Mouse (Mus musculus) v-Abl transformed pro-B cells (cell line): ENCODE results near the gene Ubqln1.

Source experiments
- in situ Hi-C, 2 experiments: fragments of 400-800 bp; cut with MboI; formaldehyde crosslinking; loops; one replicate each; pipeline ENCODE4 v1.15.1; 2025; ENCODE audit not compliant: unreplicated experiment in 2 of 2

Gene Ubqln1

DNA sequence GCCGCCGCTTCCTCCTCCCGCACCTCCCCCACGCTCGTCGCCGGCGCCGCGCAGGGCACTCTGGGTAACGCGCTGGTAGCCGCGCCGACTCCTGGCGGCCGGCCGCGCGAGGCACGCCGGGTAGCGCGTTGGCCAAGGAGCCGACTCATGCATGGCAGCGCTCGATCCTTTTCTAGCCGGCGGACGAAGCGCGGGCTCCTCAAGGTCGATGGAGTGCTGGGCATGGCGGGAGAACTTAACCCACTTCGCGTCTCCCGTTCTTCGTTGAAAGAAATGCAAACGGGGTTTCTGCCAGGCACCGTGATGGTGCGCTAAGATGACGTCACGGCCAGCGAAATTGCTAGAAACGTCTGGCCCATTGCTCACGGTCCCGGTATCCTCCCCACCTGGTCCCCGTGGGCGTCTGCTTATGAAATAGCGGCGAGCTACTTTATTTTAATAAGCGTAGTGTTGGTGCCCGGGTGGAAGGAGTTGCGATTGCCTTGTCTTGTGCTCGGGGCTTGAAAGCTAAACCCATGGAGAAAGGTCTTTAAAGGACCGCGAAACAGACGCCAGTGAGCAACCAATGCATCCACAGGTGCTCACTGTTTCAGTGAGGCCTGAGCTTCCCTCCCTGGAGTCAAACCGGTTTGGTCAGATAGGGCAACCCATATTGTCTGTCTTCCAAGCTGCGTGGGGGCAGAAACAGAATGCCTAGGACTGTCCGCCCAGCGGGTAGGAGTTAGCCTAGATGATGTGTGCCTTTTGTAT, at the start of gene Ubqln1:
Ubqln1 (minus strand) TSS at position 62 of the 750 bp plus-strand sequence.
- in situ Hi-C loops = no loop called here

DNA sequence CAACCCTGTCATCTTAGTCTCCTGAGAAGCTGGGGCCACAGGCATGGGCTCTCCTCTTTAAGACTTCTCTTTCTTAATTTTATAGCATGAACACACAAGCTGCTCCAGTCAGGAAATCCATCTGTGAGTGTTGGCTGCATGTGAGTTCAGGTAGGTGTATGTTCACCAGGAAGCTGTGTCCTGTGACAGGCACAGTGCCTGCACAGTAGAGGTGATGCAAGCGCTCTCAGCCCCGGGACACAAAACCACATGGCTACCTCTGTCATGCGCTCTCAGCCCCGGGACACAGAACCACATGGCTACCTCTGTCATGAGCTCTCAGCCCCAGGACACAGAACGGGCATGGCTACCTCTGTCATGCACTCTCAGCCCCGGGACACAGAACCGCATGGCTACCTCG, 48.1 kb upstream of the Ubqln1 start:
- in situ Hi-C loops = loop anchor here in 1 of 2 experiments (25.0 kb wide), 1 partner anchor 1549 kb away; the partner anchor contains the start of gene Tut7

DNA sequence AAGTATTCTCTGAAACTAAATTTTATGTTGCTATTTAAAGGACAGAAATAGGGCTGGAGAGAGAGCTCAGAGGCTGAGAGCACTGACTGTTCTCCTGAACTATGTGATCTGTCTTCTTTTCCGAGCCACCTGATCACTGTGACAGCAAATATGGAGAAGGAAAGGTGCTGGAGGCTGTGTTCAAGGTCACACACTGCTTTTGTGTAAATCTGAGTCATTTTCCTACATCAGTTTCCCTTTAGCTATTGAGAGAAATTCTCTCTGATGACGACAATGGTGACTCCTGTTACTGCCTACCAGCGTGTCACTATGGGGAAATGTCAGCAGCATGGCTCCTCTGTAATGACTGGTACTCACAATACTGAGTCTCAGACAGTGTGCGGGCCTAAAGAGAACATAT, 46.2 kb upstream of the Ubqln1 start:
- in situ Hi-C loops = loop anchor here in 1 of 2 experiments (25.0 kb wide), 1 partner anchor 1551 kb away; the partner anchor contains the start of gene Tut7

DNA sequence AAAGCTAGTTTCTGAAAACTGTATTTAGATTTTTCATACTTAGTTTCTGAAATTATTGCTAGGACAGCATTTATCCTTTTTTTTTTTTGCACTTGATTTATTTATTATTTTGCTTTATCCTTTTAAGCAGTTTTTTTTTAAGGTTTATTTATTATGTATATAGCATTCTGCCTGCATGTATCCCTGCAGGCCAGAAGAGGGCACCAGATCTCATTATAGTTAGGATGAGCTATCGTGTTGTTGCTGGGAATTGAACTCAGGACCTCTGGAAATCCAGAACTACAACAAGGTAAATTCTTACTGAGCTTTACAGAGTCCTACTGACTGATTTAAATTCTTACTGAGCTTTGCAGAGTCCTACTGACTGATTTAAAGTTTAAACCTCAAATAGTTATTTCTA, 37.8 kb upstream of the Ubqln1 start:
- in situ Hi-C loops = loop anchor here in 1 of 2 experiments (25.0 kb wide), 1 partner anchor 1559 kb away; the partner anchor contains the start of gene Tut7

DNA sequence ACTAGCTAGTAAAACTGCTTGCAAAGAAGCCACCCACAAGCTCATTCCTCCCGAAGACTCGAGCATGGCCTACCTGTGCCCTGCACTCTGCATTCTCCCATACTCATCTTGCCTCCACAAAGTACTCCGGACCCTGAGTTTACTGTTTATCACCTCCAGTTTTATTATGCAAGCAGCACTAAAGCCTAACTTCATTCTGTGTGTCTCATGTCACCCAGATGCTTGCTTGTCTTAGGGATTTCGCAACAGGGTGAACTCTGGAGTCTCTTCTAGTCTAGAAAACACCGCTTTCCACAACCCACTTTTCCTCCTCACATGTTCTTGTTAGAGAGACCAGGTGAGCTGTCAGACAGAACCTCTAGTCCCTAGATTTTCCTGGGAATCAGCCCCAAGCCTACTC, 33.5 kb upstream of the Ubqln1 start:
- in situ Hi-C loops = no loop called here

DNA sequence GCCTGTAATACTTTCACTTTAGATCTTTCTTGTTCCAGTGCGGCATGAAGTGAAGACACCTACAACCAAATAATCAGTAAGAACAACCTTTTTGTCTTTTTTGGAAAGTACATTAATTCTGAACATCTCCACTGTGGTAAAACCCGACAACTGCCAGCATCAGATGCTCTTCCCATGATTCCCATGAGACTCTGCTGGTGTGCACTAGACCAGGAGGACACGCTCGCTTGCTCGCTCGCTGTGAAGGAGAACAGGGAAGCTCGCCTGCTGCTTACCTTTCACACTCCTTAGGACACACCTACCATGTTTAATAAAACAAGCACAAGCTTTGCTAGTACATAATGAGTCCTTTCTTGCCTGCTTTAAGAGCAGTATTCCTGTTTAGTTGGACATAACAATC, 21.1 kb upstream of the Ubqln1 start:
- in situ Hi-C loops = no loop called here

DNA sequence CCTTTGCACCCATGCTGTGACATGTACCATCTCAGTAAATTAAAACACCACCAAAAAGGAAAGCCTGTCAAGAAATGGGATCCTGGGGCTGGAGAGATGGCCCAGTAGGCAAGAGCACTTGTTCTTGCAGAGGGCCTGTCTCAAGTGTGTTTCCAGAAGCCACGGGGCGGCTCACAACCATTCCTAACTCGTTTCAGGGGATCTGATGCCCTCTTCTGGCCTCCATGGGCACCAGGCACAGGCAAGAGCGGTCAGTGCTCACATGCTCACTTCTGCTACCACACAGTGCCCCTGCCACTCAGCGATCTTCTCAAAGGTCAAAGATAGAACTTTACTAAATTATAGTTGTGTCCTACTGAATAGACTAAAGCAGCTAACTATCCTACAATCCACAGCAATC, 17.2 kb upstream of the Ubqln1 start:
- in situ Hi-C loops = loop anchor here (5.0 kb wide), 1 partner anchor 45 kb away; no protein-coding TSS in a partner anchor

DNA sequence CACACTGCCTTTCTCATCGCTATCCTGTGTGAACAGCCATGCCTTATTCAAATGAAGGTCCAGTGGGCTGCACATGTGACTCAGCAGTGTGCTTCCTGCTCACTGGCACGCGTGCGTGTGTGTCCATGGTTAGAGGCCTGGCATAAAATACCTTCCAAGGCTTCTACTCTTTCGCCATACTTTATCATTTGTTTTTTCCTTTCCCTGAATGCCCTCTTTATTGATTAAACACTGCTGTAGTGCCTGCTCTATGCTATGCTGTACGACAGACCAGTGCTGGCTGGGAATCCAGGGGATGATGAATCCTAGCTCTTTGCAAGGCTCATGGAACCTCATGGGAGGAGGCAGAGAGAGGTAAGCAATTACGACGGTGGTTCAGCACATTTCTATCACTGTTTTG, 16.6 kb upstream of the Ubqln1 start:
- in situ Hi-C loops = loop anchor here (5.0 kb wide), 1 partner anchor 45 kb away; no protein-coding TSS in a partner anchor

DNA sequence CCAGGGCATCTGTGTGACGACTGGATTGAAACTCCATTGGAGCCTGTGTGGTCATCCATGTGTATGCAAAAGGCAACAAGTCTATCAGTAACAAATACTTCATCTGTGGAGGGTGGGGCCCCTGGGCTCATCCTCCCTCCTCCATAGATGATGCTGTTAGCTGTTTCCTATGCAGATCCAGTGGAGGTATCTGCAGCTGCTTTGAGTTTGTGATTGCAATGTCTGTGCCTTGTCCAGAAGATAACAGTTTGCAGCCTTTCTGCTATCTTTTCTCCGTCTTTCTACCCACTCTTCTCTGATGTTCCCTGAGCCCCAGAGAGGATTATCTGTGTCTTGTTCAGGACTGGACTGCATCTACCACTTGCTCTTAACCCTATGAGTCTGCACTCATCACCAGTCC, 13.2 kb upstream of the Ubqln1 start:
- in situ Hi-C loops = no loop called here

DNA sequence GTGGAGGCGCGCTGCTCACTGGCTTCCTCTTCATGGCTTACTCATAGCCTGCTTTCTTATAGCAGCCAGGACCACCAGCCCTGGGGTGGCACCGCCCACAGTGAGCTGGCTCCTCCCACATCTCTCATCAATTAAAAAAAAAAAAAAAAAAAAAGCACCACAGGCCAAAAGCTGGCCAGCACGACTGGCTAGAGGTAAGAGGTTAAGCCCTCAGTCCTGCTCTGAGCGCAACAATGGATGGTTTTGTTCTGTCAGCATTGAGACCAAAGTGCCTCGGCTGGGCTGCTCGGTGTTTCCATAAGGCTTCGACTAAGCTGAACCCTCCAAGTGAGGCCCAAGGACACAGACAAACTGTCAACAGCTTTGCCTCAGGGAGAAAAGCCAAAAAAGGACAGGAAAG, 10.2 kb upstream of the Ubqln1 start:
- in situ Hi-C loops = no loop called here

DNA sequence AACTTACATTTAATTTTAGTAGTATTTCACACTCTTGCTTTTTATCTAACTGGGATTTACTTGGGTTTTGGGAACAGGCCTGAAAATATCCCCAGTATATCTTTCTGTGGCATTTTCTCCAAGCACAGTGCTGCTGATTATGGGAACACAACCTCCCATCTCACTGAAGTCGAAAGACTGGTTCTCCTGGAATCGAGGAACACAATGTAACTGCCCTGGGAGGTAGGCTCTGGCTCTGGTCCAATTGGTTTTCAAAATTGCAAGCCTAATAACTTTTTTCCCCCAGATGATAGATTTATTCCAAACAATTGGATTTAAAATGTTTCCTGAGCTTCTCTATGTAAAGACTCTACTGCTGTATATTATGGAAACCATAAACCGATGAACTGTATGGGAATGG, 4.8 kb upstream of the Ubqln1 start:
- in situ Hi-C loops = no loop called here

DNA sequence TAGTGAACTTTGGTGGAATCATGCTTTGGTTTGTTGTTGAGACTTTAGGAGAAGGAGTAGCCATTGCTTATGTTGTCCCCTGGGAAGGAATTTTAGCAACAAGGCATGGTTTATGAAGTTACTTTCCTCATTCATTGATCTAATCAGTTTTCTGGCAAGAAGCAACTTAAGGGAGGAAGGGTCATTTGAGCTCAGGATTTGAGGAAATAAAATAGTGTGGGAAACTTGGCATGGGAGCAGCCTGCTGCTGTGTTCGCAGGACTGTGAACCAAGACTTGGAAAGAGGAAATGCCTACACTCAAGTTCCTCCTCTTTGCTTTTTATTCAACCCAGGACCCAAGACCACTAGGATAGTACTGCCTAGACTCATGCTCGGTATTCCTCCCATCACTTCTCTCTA, 2.1 kb upstream of the Ubqln1 start:
- in situ Hi-C loops = no loop called here

DNA sequence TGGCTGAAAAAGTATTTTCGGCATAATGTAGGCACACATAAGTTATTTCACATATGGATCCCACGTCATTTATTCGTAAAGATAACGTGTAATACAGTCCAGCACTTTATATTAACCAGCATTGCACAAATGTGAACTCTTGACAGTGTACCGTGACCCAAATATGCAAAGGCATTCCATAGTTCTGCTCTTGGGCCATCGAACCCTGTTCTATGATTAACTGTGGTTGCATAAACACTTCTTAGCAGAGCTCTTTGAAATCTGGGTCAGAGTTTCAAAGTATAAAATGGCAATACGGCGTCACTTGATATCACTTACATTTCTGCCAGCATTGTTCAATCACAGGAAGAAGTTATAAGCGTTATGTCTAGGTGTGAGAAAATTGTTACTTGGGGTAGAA, 942 bp upstream of the Ubqln1 start:
- in situ Hi-C loops = no loop called here

DNA sequence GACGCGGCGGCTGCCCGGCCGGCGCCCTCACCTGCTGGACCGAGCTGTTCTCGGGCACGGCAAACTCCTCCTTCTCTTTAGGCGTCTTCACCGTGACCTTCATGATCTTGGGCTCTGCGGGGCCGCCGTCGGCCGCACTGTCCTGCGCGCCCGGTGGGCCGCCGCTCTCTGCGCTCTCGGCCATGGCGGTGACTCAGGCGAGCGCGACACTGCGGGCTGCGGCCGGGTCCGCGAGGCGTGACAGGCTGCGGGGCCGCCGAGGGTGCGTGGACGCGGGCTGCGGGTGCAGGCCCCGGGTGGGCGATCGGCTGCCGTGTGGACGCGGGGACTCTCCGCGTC, 231 bp downstream of the Ubqln1 start:
- in situ Hi-C loops = no loop called here

DNA sequence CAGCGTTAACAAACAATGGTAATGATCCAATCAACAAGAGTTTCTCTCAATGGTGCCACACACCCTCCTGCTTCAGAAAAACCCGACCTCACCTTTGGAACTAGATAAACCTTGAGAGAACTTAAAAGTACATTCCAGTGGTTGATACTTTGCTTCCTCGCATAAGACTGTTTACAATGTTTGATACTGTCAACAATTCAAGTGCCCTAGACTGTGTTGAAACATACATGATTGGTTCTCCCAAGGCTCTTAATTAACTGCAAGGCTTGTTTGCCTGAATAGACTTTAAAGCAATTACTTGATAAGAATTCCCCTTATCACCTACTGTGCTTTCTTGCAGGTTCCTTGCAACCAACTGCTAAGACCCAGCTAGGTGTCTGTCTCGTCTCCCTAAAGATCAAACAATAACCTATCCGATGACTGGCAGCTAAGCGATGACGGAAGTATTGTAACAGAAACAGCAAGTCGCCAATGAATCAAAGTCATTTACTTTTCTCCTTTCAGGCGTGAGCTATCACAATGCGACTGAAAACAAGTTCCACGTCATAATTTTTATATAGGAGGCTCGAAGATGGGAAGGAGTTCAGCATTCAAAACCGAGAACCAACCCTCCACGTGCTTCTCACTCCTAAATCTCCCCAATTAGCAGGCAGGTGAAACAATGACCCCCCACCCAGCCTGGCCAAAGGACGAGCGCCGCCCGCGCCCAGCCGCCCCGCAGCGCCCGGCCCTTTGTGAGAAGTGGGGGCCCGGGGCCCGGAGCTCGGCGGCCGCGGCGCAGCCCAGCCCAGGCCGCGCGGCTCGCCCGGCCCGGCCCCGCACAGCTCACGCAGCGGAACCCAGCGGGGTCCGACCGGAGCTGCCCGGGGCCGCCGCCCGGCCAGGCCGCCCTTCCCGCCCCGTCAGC, 854 bp downstream of the Ubqln1 start:
- in situ Hi-C loops = no loop called here

DNA sequence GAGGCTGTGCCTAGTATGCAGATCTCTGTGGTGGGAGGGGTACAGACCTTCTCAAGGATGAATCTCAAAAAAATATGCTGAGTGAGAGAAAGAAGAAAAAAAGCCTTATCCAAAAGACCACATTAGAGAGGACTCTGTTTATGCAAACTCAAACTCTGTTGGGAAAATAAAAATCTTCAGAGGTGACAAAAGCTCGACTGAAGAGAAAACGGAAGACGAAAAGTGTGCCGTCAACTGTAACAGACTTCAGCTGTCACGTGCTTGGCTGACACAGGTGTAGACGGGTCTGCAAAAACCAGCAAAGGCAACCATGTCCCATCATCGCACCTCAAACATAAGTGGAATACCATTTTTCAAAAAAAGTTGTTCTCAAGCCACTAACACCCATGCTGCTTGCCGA, 1.7 kb downstream of the Ubqln1 start:
- in situ Hi-C loops = no loop called here

DNA sequence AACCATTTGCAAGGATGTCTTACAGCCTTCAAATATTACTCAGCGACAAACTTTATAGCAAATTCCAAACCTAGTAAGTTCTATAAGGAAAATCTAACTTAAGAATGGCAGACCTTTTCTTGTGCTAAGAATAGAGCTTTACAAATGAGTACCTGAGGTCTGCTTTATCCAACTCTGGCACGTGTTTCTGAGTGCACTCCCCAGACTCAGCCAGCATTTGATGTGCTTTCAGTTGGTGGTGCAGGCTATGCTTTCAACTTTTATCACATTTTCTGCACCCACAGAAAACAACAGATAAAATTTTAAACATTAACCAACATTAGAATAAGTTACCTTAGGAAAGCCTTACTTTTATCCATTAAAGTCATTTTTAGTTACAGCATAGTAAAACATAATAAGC, 2.9 kb downstream of the Ubqln1 start:
- in situ Hi-C loops = no loop called here

DNA sequence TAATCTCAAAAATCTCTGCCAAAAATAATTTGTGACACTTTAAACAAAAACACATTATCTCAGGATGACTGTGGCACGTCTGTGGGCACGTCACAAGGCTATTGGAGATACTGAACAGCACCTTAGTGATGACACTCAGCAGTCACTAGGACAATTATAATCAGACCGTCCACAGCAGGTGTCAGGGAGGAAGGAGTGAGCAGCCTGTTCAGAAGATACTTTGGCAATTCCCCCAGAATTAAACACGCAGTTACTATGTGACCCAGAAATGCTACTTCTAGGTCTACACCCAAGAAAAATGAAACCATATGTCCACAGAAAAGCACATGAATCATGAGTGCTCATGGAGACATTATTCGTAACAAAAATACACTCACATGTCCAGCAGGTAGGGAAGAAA, 5.0 kb downstream of the Ubqln1 start:
- in situ Hi-C loops = no loop called here

DNA sequence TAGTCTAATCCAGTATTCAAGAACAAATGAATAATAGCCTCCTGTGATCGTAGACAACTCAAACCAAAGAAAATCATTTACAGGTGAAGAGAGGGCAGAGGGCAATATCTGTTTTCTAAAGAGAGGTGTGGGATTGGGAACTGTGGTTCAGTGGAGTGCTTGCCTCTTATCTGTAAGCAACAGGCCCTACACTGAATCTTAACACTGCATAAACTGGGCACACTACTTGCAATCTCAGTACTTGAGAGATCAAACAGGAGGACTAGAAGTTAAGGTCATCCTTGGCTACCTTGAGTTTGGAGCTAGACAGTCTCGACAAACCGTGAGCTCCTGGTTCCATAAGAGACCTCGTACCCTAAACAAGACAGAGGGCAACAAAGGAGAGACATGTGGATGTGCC, 9.4 kb downstream of the Ubqln1 start:
- in situ Hi-C loops = no loop called here

DNA sequence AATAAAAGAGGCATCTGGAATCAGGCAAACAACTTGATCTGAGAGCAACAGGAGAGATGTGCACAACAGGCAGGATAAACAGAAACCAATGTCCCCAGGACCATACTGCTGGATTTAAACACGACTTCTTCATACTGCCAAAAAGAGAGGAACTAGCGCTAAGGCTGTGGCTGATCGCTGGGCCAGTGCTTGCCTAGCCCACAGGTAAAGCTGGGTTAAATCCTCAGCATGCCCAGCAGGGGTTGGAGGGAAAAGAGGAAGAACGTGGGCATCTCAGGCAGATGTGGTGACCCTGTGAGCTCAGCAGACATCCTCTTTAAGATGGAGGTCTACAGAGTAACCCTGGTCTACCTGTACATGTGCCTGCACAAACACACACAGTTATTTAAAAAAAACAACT, 10.5 kb downstream of the Ubqln1 start:
- in situ Hi-C loops = no loop called here

DNA sequence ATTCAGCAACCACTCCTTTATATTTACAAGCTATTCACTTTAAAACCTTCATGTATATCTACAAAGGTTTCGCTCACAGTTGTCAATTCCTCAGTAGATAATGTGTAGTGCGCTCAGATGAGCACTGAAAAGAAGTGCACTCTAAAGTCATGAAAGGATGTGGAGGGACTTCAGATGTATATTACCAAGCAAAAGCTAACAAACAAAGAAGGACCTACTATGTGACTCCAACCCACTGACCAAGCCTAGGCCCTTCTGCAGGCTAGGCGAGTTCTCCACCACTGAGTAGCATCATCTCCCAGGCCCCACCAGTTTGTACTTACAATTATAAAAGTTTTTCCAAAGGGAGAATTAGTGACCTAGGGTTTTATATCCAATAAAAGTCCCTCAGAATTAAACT, 11.3 kb downstream of the Ubqln1 start:
- in situ Hi-C loops = no loop called here

DNA sequence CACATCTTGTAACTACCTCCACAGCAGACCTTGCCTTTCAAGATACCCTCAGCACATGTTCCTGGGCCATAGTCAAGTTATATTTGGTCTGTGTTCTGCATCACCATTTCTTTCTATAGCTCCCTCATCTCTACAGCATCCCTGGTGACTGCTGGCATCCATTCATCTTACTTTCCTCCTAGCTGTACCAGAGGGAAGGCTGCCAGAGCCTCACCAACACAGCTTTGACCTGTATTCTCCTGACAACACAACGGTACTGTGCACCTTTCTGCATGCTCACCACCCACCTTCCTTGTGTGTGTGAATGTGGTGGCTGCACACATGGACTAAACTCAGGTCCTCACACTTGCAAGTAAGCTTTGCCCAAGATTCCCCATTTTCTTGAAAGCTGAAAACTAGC, 12.6 kb downstream of the Ubqln1 start:
- in situ Hi-C loops = no loop called here
